Mouse (Mus musculus): ENCODE measurements around the gene Spryd4. TPM values are rescaled to one million over a fixed set of nuclear protein-coding genes. Genes with fewer than 3 reads are reported as not detected.
A peak's percentile ranks its signal among the peaks of the same experiment; 100 is the strongest.

The Spryd4 gene
- polyA plus RNA-seq, 1 experiment: 6.0 TPM

- TF ChIP-seq POLR2A (IDR thresholded peaks at IDR 0.05; ENCODE audit: low read depth, low read length) (no peak), CTCF (IDR thresholded peaks at IDR 0.05; ENCODE audit: extremely low read depth, insufficient read depth, insufficient read length, insufficient replicate concordance) (no peak)
- H3K4me1 ChIP-seq (ENCODE audit: control insufficient read depth, insufficient read depth, insufficient read length): no peaks in the 10 kb centered on the region
- H3K4me3 ChIP-seq (ENCODE audit: extremely low read depth, insufficient read depth, insufficient read length): no peak overlapping the region
- no peak for DNase-seq (ENCODE audit: low read depth in 1 of 2, low spot score in 2 of 2)
- peaks cover 18% of the 10 kb centered on the region for H3K36me3 ChIP-seq (ENCODE audit: control insufficient read depth, insufficient read depth, low read length)
- H3K27me3 ChIP-seq (ENCODE audit: control insufficient read depth, insufficient read depth, low read length): no peaks in the 10 kb centered on the region
- 94% methylated on average over 13 of the region's 13 CpGs for WGBS
- no peak overlapping the region for H3K27ac ChIP-seq (ENCODE audit: insufficient read depth, low read length)
These were observed 39.0 kb upstream of the Spryd4 start for GRCm38 (mm10) chr10:128250565-128250964.

DNA sequence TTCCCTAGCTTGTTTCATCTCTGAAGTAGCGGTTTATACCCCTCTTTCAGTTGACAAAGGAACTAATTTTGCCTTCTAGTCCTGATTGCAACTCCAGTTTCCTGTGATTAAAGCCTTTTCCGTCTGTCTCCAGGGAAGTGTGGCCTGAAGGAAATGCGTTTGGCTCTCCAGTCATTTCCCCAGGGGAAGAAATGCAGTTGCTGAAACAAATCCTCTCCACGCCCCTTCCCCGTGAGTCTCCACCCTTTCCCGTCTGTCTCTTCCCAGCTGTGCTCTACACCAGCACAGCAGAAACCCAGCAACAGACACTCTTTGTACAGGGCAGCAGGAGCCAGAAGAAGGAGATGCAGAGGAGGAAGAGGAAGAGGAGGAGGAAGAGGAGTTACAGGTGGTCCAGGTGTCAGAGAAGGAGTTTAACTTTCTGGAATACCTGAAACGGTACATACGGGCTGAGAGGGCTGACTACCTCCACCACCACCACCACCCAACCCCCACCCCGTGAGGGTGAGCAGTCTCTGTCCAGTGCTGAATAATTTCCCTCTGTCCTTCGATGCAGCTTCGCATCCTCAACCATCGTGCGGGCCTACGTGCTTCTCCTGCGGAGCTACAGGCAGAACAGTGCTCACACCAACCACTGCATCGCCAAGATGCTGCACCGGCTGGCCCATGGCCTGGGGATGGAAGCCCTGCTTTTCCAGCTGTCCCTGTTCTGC, 35.6 kb upstream of the Spryd4 start:
- TF ChIP-seq CTCF (IDR thresholded peaks at IDR 0.05; ENCODE audit: extremely low read depth, insufficient read depth, insufficient read length, insufficient replicate concordance) (no peak), POLR2A (IDR thresholded peaks at IDR 0.05; ENCODE audit: low read depth, low read length) (no peak)
- WGBS: 87% methylated on average over 17 of the region's 17 CpGs
- H3K4me3 ChIP-seq (ENCODE audit: extremely low read depth, insufficient read depth, insufficient read length): 0 out of 2 replicates have a peak overlapping the region, but pooled peaks have one; percentile 11
- H3K4me1 ChIP-seq (ENCODE audit: control insufficient read depth, insufficient read depth, insufficient read length): no peaks in the 10 kb centered on the region
- peaks cover 21% of the 10 kb centered on the region for H3K36me3 ChIP-seq (ENCODE audit: control insufficient read depth, insufficient read depth, low read length)
- DNase-seq (ENCODE audit: low read depth in 1 of 2, low spot score in 2 of 2): no peak
- H3K27me3 ChIP-seq (ENCODE audit: control insufficient read depth, insufficient read depth, low read length): no peaks in the 10 kb centered on the region
- 0 out of 2 replicates have a peak overlapping the region, but pooled peaks have one; percentile 19 for H3K27ac ChIP-seq (ENCODE audit: insufficient read depth, low read length)

- TF ChIP-seq CTCF (IDR thresholded peaks at IDR 0.05; ENCODE audit: extremely low read depth, insufficient read depth, insufficient read length, insufficient replicate concordance) (no peak), POLR2A (IDR thresholded peaks at IDR 0.05; ENCODE audit: low read depth, low read length) (no peak)
- H3K27ac ChIP-seq (ENCODE audit: insufficient read depth, low read length): no peak overlapping the region
- DNase-seq (ENCODE audit: low read depth in 1 of 2, low spot score in 2 of 2): no peak
- H3K4me3 ChIP-seq (ENCODE audit: extremely low read depth, insufficient read depth, insufficient read length): no peak overlapping the region
- WGBS: 97% methylated on average over 15 of the region's 15 CpGs
- H3K27me3 ChIP-seq (ENCODE audit: control insufficient read depth, insufficient read depth, low read length): no peaks in the 10 kb centered on the region
- H3K4me1 ChIP-seq (ENCODE audit: control insufficient read depth, insufficient read depth, insufficient read length): no peaks in the 10 kb centered on the region
- H3K36me3 ChIP-seq (ENCODE audit: control insufficient read depth, insufficient read depth, low read length): peaks cover 10% of the 10 kb centered on the region
These were observed 32.5 kb upstream of the Spryd4 start for GRCm38 (mm10) chr10:128244121-128244520.

DNA sequence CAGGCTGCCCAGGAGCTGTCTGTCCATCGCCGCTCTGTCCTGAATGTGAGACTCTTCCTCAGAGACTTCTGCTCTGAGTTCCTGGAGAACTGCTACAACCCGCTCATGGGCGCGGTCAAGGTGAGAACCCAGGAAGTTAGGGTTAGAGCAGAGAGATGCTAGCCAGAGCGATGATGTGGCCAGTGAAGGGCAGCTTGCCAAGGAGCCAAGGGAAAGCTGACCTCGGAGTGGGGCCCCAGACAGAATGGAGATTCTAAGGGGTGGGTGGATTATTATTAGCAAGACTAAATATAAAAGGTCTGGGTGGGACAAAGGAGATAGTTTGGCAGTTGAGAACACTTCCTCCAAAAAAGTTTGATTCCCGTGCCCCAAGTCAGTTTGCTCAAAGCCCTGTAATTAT, 31.6 kb upstream of the Spryd4 start:
- DNase-seq (ENCODE audit: low read depth in 1 of 2, low spot score in 2 of 2): no peak
- Histone ChIP-seq H3K4me3 (ENCODE audit: extremely low read depth, insufficient read depth, insufficient read length) (no peak overlapping the region), H3K36me3 (ENCODE audit: control insufficient read depth, insufficient read depth, low read length) (peaks cover 8% of the 10 kb centered on the region), H3K27me3 (ENCODE audit: control insufficient read depth, insufficient read depth, low read length) (no peaks in the 10 kb centered on the region), H3K4me1 (ENCODE audit: control insufficient read depth, insufficient read depth, insufficient read length) (no peaks in the 10 kb centered on the region), H3K27ac (ENCODE audit: insufficient read depth, low read length) (no peak overlapping the region)
- no peak for TF ChIP-seq CTCF (IDR thresholded peaks at IDR 0.05; ENCODE audit: extremely low read depth, insufficient read depth, insufficient read length, insufficient replicate concordance)
- no peak for TF ChIP-seq POLR2A (IDR thresholded peaks at IDR 0.05; ENCODE audit: low read depth, low read length)
- 92% methylated on average over 8 of the region's 8 CpGs for WGBS

DNA sequence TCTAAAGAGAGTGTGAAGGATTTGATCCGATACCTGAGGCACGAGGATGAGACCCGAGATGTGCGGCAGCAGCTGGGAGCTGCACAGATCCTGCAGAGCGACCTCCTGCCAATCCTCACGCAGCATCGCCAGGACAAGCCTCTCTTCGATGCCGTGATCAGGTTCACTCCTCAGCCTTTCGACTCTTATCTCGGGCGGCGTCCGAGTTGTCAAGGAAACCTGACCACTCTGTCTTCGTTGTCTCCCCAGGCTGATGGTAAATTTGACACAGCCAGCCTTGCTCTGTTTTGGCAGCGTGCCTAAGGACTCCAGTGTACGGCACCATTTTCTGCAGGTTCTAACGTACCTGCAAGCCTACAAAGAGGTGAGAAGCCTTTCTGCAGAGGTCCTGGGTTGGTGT, 28.5 kb upstream of the Spryd4 start:
- no peaks in the 10 kb centered on the region for H3K27me3 ChIP-seq (ENCODE audit: control insufficient read depth, insufficient read depth, low read length)
- no peak for DNase-seq (ENCODE audit: low read depth in 1 of 2, low spot score in 2 of 2)
- TF ChIP-seq CTCF (IDR thresholded peaks at IDR 0.05; ENCODE audit: extremely low read depth, insufficient read depth, insufficient read length, insufficient replicate concordance): no peak
- no peak for TF ChIP-seq POLR2A (IDR thresholded peaks at IDR 0.05; ENCODE audit: low read depth, low read length)
- 89% methylated on average over 18 of the region's 18 CpGs for WGBS
- H3K27ac ChIP-seq (ENCODE audit: insufficient read depth, low read length): no peak overlapping the region
- no peaks in the 10 kb centered on the region for H3K4me1 ChIP-seq (ENCODE audit: control insufficient read depth, insufficient read depth, insufficient read length)
- H3K4me3 ChIP-seq (ENCODE audit: extremely low read depth, insufficient read depth, insufficient read length): no peak overlapping the region
- peaks cover 6% of the 10 kb centered on the region for H3K36me3 ChIP-seq (ENCODE audit: control insufficient read depth, insufficient read depth, low read length)

GRCm38 (mm10) chr10:128239140-128239539, 27.5 kb upstream of the Spryd4 start:
- WGBS: 82% methylated on average over 4 of the region's 4 CpGs
- TF ChIP-seq CTCF (IDR thresholded peaks at IDR 0.05; ENCODE audit: extremely low read depth, insufficient read depth, insufficient read length, insufficient replicate concordance) (no peak), POLR2A (IDR thresholded peaks at IDR 0.05; ENCODE audit: low read depth, low read length) (no peak)
- DNase-seq (ENCODE audit: low read depth in 1 of 2, low spot score in 2 of 2): no peak

GRCm38 (mm10) chr10:128237807-128238480, 26.3 kb upstream of the Spryd4 start:
- Histone ChIP-seq H3K4me3 (ENCODE audit: extremely low read depth, insufficient read depth, insufficient read length) (no peak overlapping the region), H3K27me3 (ENCODE audit: control insufficient read depth, insufficient read depth, low read length) (no peaks in the 10 kb centered on the region), H3K36me3 (ENCODE audit: control insufficient read depth, insufficient read depth, low read length) (peaks cover 3% of the 10 kb centered on the region), H3K4me1 (ENCODE audit: control insufficient read depth, insufficient read depth, insufficient read length) (no peaks in the 10 kb centered on the region), H3K27ac (ENCODE audit: insufficient read depth, low read length) (no peak overlapping the region)
- TF ChIP-seq POLR2A (IDR thresholded peaks at IDR 0.05; ENCODE audit: low read depth, low read length) (no peak), CTCF (IDR thresholded peaks at IDR 0.05; ENCODE audit: extremely low read depth, insufficient read depth, insufficient read length, insufficient replicate concordance) (no peak)
- 77% methylated on average over 15 of the region's 15 CpGs for WGBS
- no peak for DNase-seq (ENCODE audit: low read depth in 1 of 2, low spot score in 2 of 2)

More at GRCm38 (mm10) chr10:128239140-128239539, 27.5 kb upstream of the Spryd4 start:
- Histone ChIP-seq H3K4me1 (ENCODE audit: control insufficient read depth, insufficient read depth, insufficient read length) (no peaks in the 10 kb centered on the region), H3K4me3 (ENCODE audit: extremely low read depth, insufficient read depth, insufficient read length) (no peak overlapping the region), H3K27ac (ENCODE audit: insufficient read depth, low read length) (no peak overlapping the region), H3K36me3 (ENCODE audit: control insufficient read depth, insufficient read depth, low read length) (peaks cover 6% of the 10 kb centered on the region), H3K27me3 (ENCODE audit: control insufficient read depth, insufficient read depth, low read length) (no peaks in the 10 kb centered on the region)

Data from spleen, adult 2 months (tissue).